Mouse (Mus musculus) midbrain, postnatal 0 days (tissue): Measurements from ENCODE around the gene Mcee. TPM values are rescaled to one million over a fixed set of nuclear protein-coding genes. Genes with fewer than 3 reads are reported as not detected.

Experiments used
- ATAC-seq: fragments of 200-750 bp; cut with Nextera tagmentation; 2 replicates; pipeline ENCODE4 v1.8.0; 2017; ENCODE audit warnings: moderate number of reproducible peaks, mild to moderate bottlenecking, moderate TSS enrichment, moderate library complexity; ENCODE audit not compliant: low FRiP score
- DNase-seq: peaks from one replicate; pipeline ENCODE4 v3.0.0-alpha.2; 2015; ENCODE audit warnings: low spot score
- H3K27ac ChIP-seq: fragments of 300-500 bp; sonication (generic); 2 replicates; pipeline ENCODE4 v1.5.1; 2014; ENCODE audit warnings: low read depth, mild to moderate bottlenecking, low read length, mixed read lengths
- H3K27me3 ChIP-seq: fragments of 300-500 bp; sonication (generic); 2 replicates; pipeline ENCODE4 v1.6.1; 2014; ENCODE audit warnings: low read length, control low read depth, mixed read lengths; ENCODE audit not compliant: insufficient read depth
- H3K36me3 ChIP-seq: fragments of 300-500 bp; sonication (generic); 2 replicates; pipeline ENCODE4 v1.6.1; 2014; ENCODE audit warnings: low read length, control low read depth, mixed read lengths; ENCODE audit not compliant: insufficient read depth
- H3K4me1 ChIP-seq: fragments of 300-500 bp; sonication (generic); 2 replicates; pipeline ENCODE4 v1.6.1; 2014; ENCODE audit warnings: mild to moderate bottlenecking, control low read depth, antibody characterized with exemption, low read length, mixed read lengths; ENCODE audit not compliant: insufficient read depth
- H3K4me2 ChIP-seq: fragments of 300-500 bp; sonication (generic); 2 replicates; pipeline ENCODE4 v1.6.1; 2014; ENCODE audit warnings: low read depth, mild to moderate bottlenecking, low read length, mixed read lengths; ENCODE audit not compliant: poor library complexity, severe bottlenecking
- H3K4me3 ChIP-seq: fragments of 300-500 bp; sonication (generic); 2 replicates; pipeline ENCODE4 v1.5.1; 2014; ENCODE audit warnings: low read depth, mild to moderate bottlenecking, low read length, moderate library complexity
- H3K9ac ChIP-seq: fragments of 300-500 bp; sonication (generic); replicated peaks from 2 replicates; pipeline ENCODE4 v1.6.1; 2014; ENCODE audit warnings: mild to moderate bottlenecking, low read length, moderate library complexity, mixed read lengths; ENCODE audit not compliant: poor library complexity, severe bottlenecking
- H3K9me3 ChIP-seq: fragments of 300-500 bp; sonication (generic); 2 replicates; pipeline ENCODE4 v1.6.1; 2016; ENCODE audit warnings: low read length, control low read depth
- CTCF ChIP-seq: IDR thresholded peaks from 2 replicates; pipeline ENCODE4 v1.5.1; 2016; ENCODE audit warnings: antibody characterized with exemption, mild to moderate bottlenecking
- WGBS: fragments of 180-500 bp; shearing (Covaris S2); extraction: QIAGEN DNeasy Blood & Tissue Kit; methylation state at CpG from one replicate; pipeline ENCODE4 v1.1.7; 2014; 5-methylcytosine and 5-hydroxymethylcytosine counted together
- polyA plus RNA-seq: library from polyadenylated mRNA; unstranded; fragments of >200 nt; fragmentation: Nextera tagmentation; extraction: Ambion mirVana; gene quantifications from 2 replicates; pipeline ENCODE4 v1.2.1, GENCODE M21; 2015
- total RNA-seq: library from RNA; depleted of rRNA; stranded (reverse); fragments of >200 nt; gene quantifications from 2 replicates; pipeline ENCODE4 v1.2.3, GENCODE M21; 2014

Mcee gene
- total and polyA plus RNA-seq, 2 experiments from 2014 or later = 12.2 to 43.6 TPM

GRCm38 (mm10) chr7:64356661-64357060, 35.7 kb upstream of the Mcee start:
- TF ChIP-seq CTCF = no peak
- peaks cover 35% of the 10 kb centered on the region for H3K36me3 ChIP-seq
- H3K27ac ChIP-seq = no peak overlapping the region
- DNase-seq = no peak
- H3K27me3 ChIP-seq = no peaks in the 10 kb centered on the region
- no peak overlapping the region for H3K4me2 ChIP-seq
- no peak for ATAC-seq
- 90% methylated on average over 5 of the region's 5 CpGs for WGBS
- no peak overlapping the region for H3K4me3 ChIP-seq
- H3K9ac ChIP-seq = no peak overlapping the region
- H3K4me1 ChIP-seq = no peaks in the 10 kb centered on the region
- H3K9me3 ChIP-seq = no peaks in the 10 kb centered on the region

GRCm38 (mm10) chr7:64357405-64357804, 35.0 kb upstream of the Mcee start:
- 77% methylated on average over 9 of the region's 9 CpGs for WGBS
- no peaks in the 10 kb centered on the region for H3K4me1 ChIP-seq
- H3K9me3 ChIP-seq = no peaks in the 10 kb centered on the region
- no peak overlapping the region for H3K4me2 ChIP-seq
- no peak for TF ChIP-seq CTCF
- DNase-seq (peak; percentile 71), ATAC-seq (peak; percentile 53; the same call in 1 of the 2 replicates)
- H3K9ac ChIP-seq = no peak overlapping the region
- H3K36me3 ChIP-seq = peaks cover 39% of the 10 kb centered on the region
- no peak overlapping the region for H3K27ac ChIP-seq
- no peaks in the 10 kb centered on the region for H3K27me3 ChIP-seq
- no peak overlapping the region for H3K4me3 ChIP-seq

- H3K4me2 ChIP-seq = no peak overlapping the region
- DNase-seq (no peak), ATAC-seq (no peak)
- no peaks in the 10 kb centered on the region for H3K4me1 ChIP-seq
- no peaks in the 10 kb centered on the region for H3K27me3 ChIP-seq
- H3K36me3 ChIP-seq = peaks cover 38% of the 10 kb centered on the region
- 92% methylated on average over 6 of the region's 6 CpGs for WGBS
- no peak for TF ChIP-seq CTCF
- no peak overlapping the region for H3K27ac ChIP-seq
- H3K9ac ChIP-seq = no peak overlapping the region
- H3K4me3 ChIP-seq = no peak overlapping the region
- no peaks in the 10 kb centered on the region for H3K9me3 ChIP-seq
Measured at GRCm38 (mm10) chr7:64358666-64359065, 33.7 kb upstream of the Mcee start.

GRCm38 (mm10) chr7:64359943-64360585, 32.3 kb upstream of the Mcee start:
- no peak for ATAC-seq
- TF ChIP-seq CTCF = no peak
- 0 out of 2 replicates have a peak overlapping the region, but pooled peaks have one; percentile 38 for H3K27ac ChIP-seq

GRCm38 (mm10) chr7:64360586-64360945, 31.8 kb upstream of the Mcee start:
- H3K4me1 ChIP-seq = no peaks in the 10 kb centered on the region
- no peak overlapping the region for H3K4me2 ChIP-seq
- H3K36me3 ChIP-seq = peaks cover 41% of the 10 kb centered on the region
- H3K4me3 ChIP-seq = no peak overlapping the region
- 76% methylated on average over 3 of the region's 3 CpGs for WGBS
- no peaks in the 10 kb centered on the region for H3K27me3 ChIP-seq
- no peak for TF ChIP-seq CTCF
- ATAC-seq (no peak), DNase-seq (peak; percentile 45)
- H3K9ac ChIP-seq = no peak overlapping the region
- no peaks in the 10 kb centered on the region for H3K9me3 ChIP-seq
- H3K27ac ChIP-seq = 0 out of 2 replicates have a peak overlapping the region, but pooled peaks have one; percentile 38

More at GRCm38 (mm10) chr7:64359943-64360585, 32.3 kb upstream of the Mcee start:
- H3K36me3 ChIP-seq = peaks cover 41% of the 10 kb centered on the region
- no peak overlapping the region for H3K9ac ChIP-seq
- WGBS = 89% methylated on average over 20 of the region's 20 CpGs
- no peaks in the 10 kb centered on the region for H3K9me3 ChIP-seq
- H3K4me3 ChIP-seq = no peak overlapping the region
- no peak for DNase-seq
- H3K27me3 ChIP-seq = no peaks in the 10 kb centered on the region
- no peak overlapping the region for H3K4me2 ChIP-seq
- H3K4me1 ChIP-seq = no peaks in the 10 kb centered on the region

- no peak for DNase-seq
- Histone ChIP-seq H3K4me2 (no peak overlapping the region), H3K9me3 (no peaks in the 10 kb centered on the region), H3K27me3 (no peaks in the 10 kb centered on the region), H3K9ac (no peak overlapping the region), H3K4me3 (no peak overlapping the region), H3K4me1 (no peaks in the 10 kb centered on the region), H3K36me3 (peaks cover 31% of the 10 kb centered on the region), H3K27ac (no peak overlapping the region)
- no peak for ATAC-seq
- no peak for TF ChIP-seq CTCF
- WGBS = 95% methylated on average over 5 of the region's 5 CpGs
Measured at GRCm38 (mm10) chr7:64365863-64366262, 26.5 kb upstream of the Mcee start.
